Mouse (Mus musculus): ENCODE measurements around the gene Tma7. TPM values are rescaled to one million over a fixed set of nuclear protein-coding genes. Genes with fewer than 3 reads are reported as not detected.

Gene Tma7
- total and polyA plus RNA-seq, 3 experiments, result 366 to 400 TPM; not detected in 1

DNA sequence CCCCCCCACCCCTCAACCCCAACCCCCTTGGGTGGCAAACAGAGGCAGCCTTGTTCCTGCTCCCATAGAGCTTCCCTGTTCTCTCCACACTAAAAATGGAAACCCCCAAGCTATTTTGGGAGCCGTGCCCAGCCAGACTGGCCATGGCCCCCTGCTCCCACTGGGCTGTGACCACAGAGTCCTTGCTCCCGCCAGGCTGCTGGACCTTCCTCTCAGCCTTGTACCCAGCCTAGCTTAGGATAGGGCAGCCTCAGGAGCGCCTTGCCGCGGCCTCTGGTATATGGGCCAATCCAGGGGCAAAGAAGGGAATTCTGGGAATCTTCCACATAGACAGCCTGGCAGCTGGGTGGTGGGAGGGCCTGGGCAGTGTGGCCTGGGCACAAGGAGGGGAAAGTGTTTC lies 15.4 kb upstream of the Tma7 start:
- no peaks in the 10 kb centered on the region for H3K9me3 ChIP-seq (replicated peaks; ENCODE audit: insufficient read depth, low read length)

GRCm38 (mm10) chr9:109097291-109097690 lies 14.9 kb upstream of the Tma7 start:
- Histone ChIP-seq H3K9ac (ENCODE audit: control insufficient read depth, low read depth, low read length, poor library complexity, severe bottlenecking) (no peak overlapping the region), H3K27me3 (ENCODE audit: control insufficient read depth in 1 of 2, insufficient read depth in 2 of 2, low read length in 2 of 2) (no peaks in the 10 kb centered on the region), H3K4me3 (ENCODE audit: control insufficient read depth in 1 of 2, insufficient read depth in 1 of 2, low read depth in 2 of 2, low read length in 2 of 2) (no peak overlapping the region), H3K79me2 (ENCODE audit: control insufficient read depth, insufficient read depth, low read length, poor library complexity) (no peaks in the 10 kb centered on the region), H3K27ac (ENCODE audit: control insufficient read depth, low read depth, low read length) (no peak overlapping the region), H3K36me3 (ENCODE audit: control insufficient read depth in 1 of 2, insufficient read depth in 2 of 2, low read length in 2 of 2) (no peaks in the 10 kb centered on the region), H3K4me1 (ENCODE audit: control insufficient read depth in 1 of 2, insufficient read depth in 2 of 2, low read length in 2 of 2) (no peaks in the 10 kb centered on the region), H3K9me3 (replicated peaks; ENCODE audit: insufficient read depth, low read length) (no peaks in the 10 kb centered on the region)
- TF ChIP-seq NRF1 (IDR thresholded peaks at IDR 0.05; ENCODE audit: insufficient read depth, low read depth, low read length, poor library complexity, severe bottlenecking) (no peak), BHLHE40 (IDR thresholded peaks at IDR 0.05; ENCODE audit: borderline replicate concordance, low read depth, low read length) (no peak), MYC (IDR thresholded peaks at IDR 0.05; ENCODE audit: low read depth, low read length) (no peak), USF2 (IDR thresholded peaks at IDR 0.05; ENCODE audit: borderline replicate concordance in 1 of 2, insufficient read depth in 1 of 2, low read depth in 1 of 2, low read length in 2 of 2) (no peak), KAT2A (conservative IDR thresholded peaks at IDR 0.05; ENCODE audit: low read depth, low read length) (no peak), TCF12 (IDR thresholded peaks at IDR 0.05; ENCODE audit: low read depth, low read length) (no peak), GABPA (IDR thresholded peaks at IDR 0.05; ENCODE audit: low read depth, low read length) (no peak), MXI1 (IDR thresholded peaks at IDR 0.05; ENCODE audit: low read depth, low read length) (no peak), MAFK (IDR thresholded peaks at IDR 0.05; ENCODE audit: borderline replicate concordance, low read depth, low read length) (no peak)
- DNase-seq (ENCODE audit: low read depth, low spot score), result no peak

More for the DNA sequence above, 15.4 kb upstream of the Tma7 start:
- Histone ChIP-seq H3K36me3 (ENCODE audit: control insufficient read depth in 1 of 2, insufficient read depth in 2 of 2, low read length in 2 of 2) (no peaks in the 10 kb centered on the region), H3K79me2 (ENCODE audit: control insufficient read depth, insufficient read depth, low read length, poor library complexity) (no peaks in the 10 kb centered on the region), H3K27me3 (ENCODE audit: control insufficient read depth in 1 of 2, insufficient read depth in 2 of 2, low read length in 2 of 2) (no peaks in the 10 kb centered on the region), H3K9ac (ENCODE audit: control insufficient read depth, low read depth, low read length, poor library complexity, severe bottlenecking) (no peak overlapping the region), H3K4me1 (ENCODE audit: control insufficient read depth in 1 of 2, insufficient read depth in 2 of 2, low read length in 2 of 2) (no peaks in the 10 kb centered on the region), H3K27ac (ENCODE audit: control insufficient read depth, low read depth, low read length) (no peak overlapping the region), H3K4me3 (ENCODE audit: control insufficient read depth in 1 of 2, insufficient read depth in 1 of 2, low read depth in 2 of 2, low read length in 2 of 2) (no peak overlapping the region)
- no peak for DNase-seq (ENCODE audit: low read depth, low spot score)
- TF ChIP-seq JUND (IDR thresholded peaks at IDR 0.05; ENCODE audit: low read depth, low read length) (no peak), POLR2AphosphoS2 (IDR thresholded peaks at IDR 0.05; ENCODE audit: low read length) (no peak), USF2 (IDR thresholded peaks at IDR 0.05; ENCODE audit: borderline replicate concordance in 1 of 2, insufficient read depth in 1 of 2, low read depth in 1 of 2, low read length in 2 of 2) (no peak), GABPA (IDR thresholded peaks at IDR 0.05; ENCODE audit: low read depth, low read length) (no peak), SIN3A (IDR thresholded peaks at IDR 0.05; ENCODE audit: low read length) (no peak)

- Histone ChIP-seq H3K36me3 (ENCODE audit: control insufficient read depth in 1 of 2, insufficient read depth in 2 of 2, low read length in 2 of 2) (no peaks in the 10 kb centered on the region), H3K4me1 (ENCODE audit: control insufficient read depth in 1 of 2, insufficient read depth in 2 of 2, low read length in 2 of 2) (no peaks in the 10 kb centered on the region), H3K27me3 (ENCODE audit: control insufficient read depth in 1 of 2, insufficient read depth in 2 of 2, low read length in 2 of 2) (no peaks in the 10 kb centered on the region), H3K9me3 (replicated peaks; ENCODE audit: insufficient read depth, low read length) (no peaks in the 10 kb centered on the region), H3K79me2 (ENCODE audit: control insufficient read depth, insufficient read depth, low read length, poor library complexity) (no peaks in the 10 kb centered on the region), H3K4me3 (ENCODE audit: control insufficient read depth in 1 of 2, insufficient read depth in 1 of 2, low read depth in 2 of 2, low read length in 2 of 2) (no peak overlapping the region), H3K9ac (ENCODE audit: control insufficient read depth, low read depth, low read length, poor library complexity, severe bottlenecking) (no peak overlapping the region), H3K27ac (ENCODE audit: control insufficient read depth, low read depth, low read length) (no peak overlapping the region)
- TF ChIP-seq HCFC1 (IDR thresholded peaks at IDR 0.05; ENCODE audit: low read depth, low read length), result no peak
- DNase-seq (ENCODE audit: low read depth, low spot score), result no peak
Measured at GRCm38 (mm10) chr9:109096856-109097255, 14.5 kb upstream of the Tma7 start.

Data from MEL (cell line).